In genomic region chr6:21464719-21465118, GRCm38 (mm10) we compare ENCODE assay signal across 27 mouse cellular contexts.
"Had no signal": no experiment of that assay in that cellular context is flagged by ENCODE, and none has a peak within 500 bp of the region (broad histone marks: within the 10 kb centered on the region; RNA-seq: fewer than 3 reads in every experiment).

No protein-coding gene starts in this region.

- H3K27me3 ChIP-seq: embryonic facial prominence, embryonic 12.5 days; embryonic facial prominence, embryonic 13.5 days; embryonic facial prominence, embryonic 15.5 days; forebrain, embryonic 12.5 days; forebrain, embryonic 13.5 days; forebrain, embryonic 15.5 days had no signal

- DNase-seq: cerebellum, adult 9-10 months; cerebellum, adult 9-11 months; cerebellum, postnatal 10 days; cerebellum, postnatal 14 days; cerebellum, postnatal 25 days; cerebellum, postnatal 36 days; embryo, embryonic 11 days; forebrain, postnatal 0 days; gastrocnemius, adult 2 months; gastrocnemius, postnatal 10 days; gastrocnemius, postnatal 14 days; gastrocnemius, postnatal 25 days; gastrocnemius, postnatal 36 days; heart, adult 11 months; heart, adult 18-20 months; heart, adult 2 months had no signal

- H3K27ac ChIP-seq: embryonic facial prominence, embryonic 10.5 days; embryonic facial prominence, embryonic 12.5 days; embryonic facial prominence, embryonic 13.5 days; embryonic facial prominence, embryonic 15.5 days; forebrain, embryonic 12.5 days; forebrain, embryonic 13.5 days; forebrain, embryonic 15.5 days; gastrocnemius, adult 2 months; heart, adult 2 months; heart, embryonic 10.5 days had no signal

- H3K4me1 ChIP-seq: embryonic facial prominence, embryonic 10.5 days; embryonic facial prominence, embryonic 12.5 days; embryonic facial prominence, embryonic 13.5 days; embryonic facial prominence, embryonic 15.5 days; forebrain, embryonic 12.5 days; forebrain, embryonic 13.5 days; forebrain, embryonic 15.5 days; heart, embryonic 10.5 days had no signal

- ATAC-seq: forebrain, embryonic 13.5 days; forebrain, embryonic 14.5 days; forebrain, embryonic 15.5 days; forebrain, embryonic 16.5 days; forebrain, postnatal 0 days had no signal

- H3K9me3 ChIP-seq: embryonic facial prominence, embryonic 10.5 days; embryonic facial prominence, embryonic 12.5 days; embryonic facial prominence, embryonic 13.5 days; embryonic facial prominence, embryonic 15.5 days; forebrain, embryonic 12.5 days; forebrain, embryonic 13.5 days; forebrain, embryonic 15.5 days; heart, embryonic 10.5 days had no signal

- H3K4me3 ChIP-seq: embryonic facial prominence, embryonic 10.5 days; embryonic facial prominence, embryonic 12.5 days; embryonic facial prominence, embryonic 13.5 days; embryonic facial prominence, embryonic 15.5 days; erythroblast, embryonic 14.5 days; forebrain, embryonic 12.5 days; forebrain, embryonic 13.5 days; forebrain, embryonic 15.5 days; gastrocnemius, adult 2 months; heart, adult 2 months; heart, embryonic 10.5 days had no signal

- H3K36me3 ChIP-seq: embryonic facial prominence, embryonic 10.5 days; embryonic facial prominence, embryonic 12.5 days; embryonic facial prominence, embryonic 13.5 days; embryonic facial prominence, embryonic 15.5 days; forebrain, embryonic 12.5 days; forebrain, embryonic 15.5 days; heart, embryonic 10.5 days had no signal
